Mouse (Mus musculus): Measurements from ENCODE around the gene I830077J02Rik. TPM values are rescaled to one million over a fixed set of nuclear protein-coding genes. Genes with fewer than 3 reads are reported as not detected.

Gene I830077J02Rik
- polyA plus RNA-seq, 1 experiment = 0.06 TPM

GRCm38 (mm10) chr3:105910519-105911190, 21.8 kb downstream of the I830077J02Rik start:
- Histone ChIP-seq H3K4me3 (ENCODE audit: insufficient read depth, poor library complexity, severe bottlenecking) (no peak overlapping the region), H3K27me3 (ENCODE audit: control insufficient read depth, insufficient read depth, insufficient read length) (peaks cover 7% of the 10 kb centered on the region), H3K79me3 (ENCODE audit: low read depth) (no peaks in the 10 kb centered on the region), H3K36me3 (ENCODE audit: control insufficient read depth, insufficient read depth) (no peaks in the 10 kb centered on the region), H3K79me2 (ENCODE audit: control insufficient read depth, insufficient read depth) (no peaks in the 10 kb centered on the region), H3ac (ENCODE audit: control insufficient read depth, insufficient read length, low read depth) (no peak overlapping the region)
- no peak for TF ChIP-seq MAX (IDR thresholded peaks at IDR 0.05)
- TF ChIP-seq MYOD1 (IDR thresholded peaks at IDR 0.05; ENCODE audit: control insufficient read depth, insufficient read length, low read depth) = no peak
- TF ChIP-seq CTCF (IDR thresholded peaks at IDR 0.05; ENCODE audit: control insufficient read depth, insufficient read depth, insufficient read length) = no peak
- TF ChIP-seq CEBPB (IDR thresholded peaks at IDR 0.05; ENCODE audit: low read depth) = no peak
- TF ChIP-seq MYOG (IDR thresholded peaks at IDR 0.05; ENCODE audit: control insufficient read depth, extremely low read depth, insufficient read length) = no peak
- no peak for TF ChIP-seq USF1 (IDR thresholded peaks at IDR 0.05; ENCODE audit: low read depth)

- peaks cover 13% of the 10 kb centered on the region for H3K27me3 ChIP-seq (ENCODE audit: control insufficient read depth, insufficient read depth, insufficient read length)
- no peaks in the 10 kb centered on the region for H3K79me2 ChIP-seq (ENCODE audit: control insufficient read depth, insufficient read depth)
- TF ChIP-seq CTCF (IDR thresholded peaks at IDR 0.05; ENCODE audit: control insufficient read depth, insufficient read depth, insufficient read length) (no peak), USF1 (IDR thresholded peaks at IDR 0.05; ENCODE audit: low read depth) (no peak), MYOD1 (IDR thresholded peaks at IDR 0.05; ENCODE audit: control insufficient read depth, insufficient read length, low read depth) (no peak), CEBPB (IDR thresholded peaks at IDR 0.05; ENCODE audit: low read depth) (no peak), MYOG (IDR thresholded peaks at IDR 0.05; ENCODE audit: control insufficient read depth, extremely low read depth, insufficient read length) (no peak), FOSL1 (IDR thresholded peaks at IDR 0.05; ENCODE audit: insufficient read depth, low read length, poor library complexity, severe bottlenecking) (no peak), MAX (IDR thresholded peaks at IDR 0.05) (no peak)
- H3K36me3 ChIP-seq (ENCODE audit: control insufficient read depth, insufficient read depth) = no peaks in the 10 kb centered on the region
- no peaks in the 10 kb centered on the region for H3K79me3 ChIP-seq (ENCODE audit: low read depth)
- H3ac ChIP-seq (ENCODE audit: control insufficient read depth, insufficient read length, low read depth) = no peak overlapping the region
- no peak overlapping the region for H3K4me3 ChIP-seq (ENCODE audit: insufficient read depth, poor library complexity, severe bottlenecking)
These were observed 23.5 kb downstream of the I830077J02Rik start for GRCm38 (mm10) chr3:105908976-105909375.

GRCm38 (mm10) chr3:105907956-105908655, 24.4 kb downstream of the I830077J02Rik start:
- no peak overlapping the region for H3ac ChIP-seq (ENCODE audit: control insufficient read depth, insufficient read length, low read depth)
- no peaks in the 10 kb centered on the region for H3K79me2 ChIP-seq (ENCODE audit: control insufficient read depth, insufficient read depth)
- no peaks in the 10 kb centered on the region for H3K36me3 ChIP-seq (ENCODE audit: control insufficient read depth, insufficient read depth)
- peaks cover 13% of the 10 kb centered on the region for H3K27me3 ChIP-seq (ENCODE audit: control insufficient read depth, insufficient read depth, insufficient read length)
- TF ChIP-seq CTCF (IDR thresholded peaks at IDR 0.05; ENCODE audit: control insufficient read depth, insufficient read depth, insufficient read length) = no peak
- no peak for TF ChIP-seq USF1 (IDR thresholded peaks at IDR 0.05; ENCODE audit: low read depth)
- TF ChIP-seq FOSL1 (IDR thresholded peaks at IDR 0.05; ENCODE audit: insufficient read depth, low read length, poor library complexity, severe bottlenecking) = no peak
- no peak for TF ChIP-seq MYOG (IDR thresholded peaks at IDR 0.05; ENCODE audit: control insufficient read depth, extremely low read depth, insufficient read length)
- no peak for TF ChIP-seq CEBPB (IDR thresholded peaks at IDR 0.05; ENCODE audit: low read depth)
- TF ChIP-seq MAX (IDR thresholded peaks at IDR 0.05) = no peak
- no peak for TF ChIP-seq MYOD1 (IDR thresholded peaks at IDR 0.05; ENCODE audit: control insufficient read depth, insufficient read length, low read depth)
- H3K4me3 ChIP-seq (ENCODE audit: insufficient read depth, poor library complexity, severe bottlenecking) = no peak overlapping the region
- H3K79me3 ChIP-seq (ENCODE audit: low read depth) = no peaks in the 10 kb centered on the region

GRCm38 (mm10) chr3:105904721-105905120, 27.7 kb downstream of the I830077J02Rik start:
- TF ChIP-seq FOSL1 (IDR thresholded peaks at IDR 0.05; ENCODE audit: insufficient read depth, low read length, poor library complexity, severe bottlenecking) (no peak), MYOG (IDR thresholded peaks at IDR 0.05; ENCODE audit: control insufficient read depth, extremely low read depth, insufficient read length) (no peak), USF1 (IDR thresholded peaks at IDR 0.05; ENCODE audit: low read depth) (no peak), CTCF (IDR thresholded peaks at IDR 0.05; ENCODE audit: control insufficient read depth, insufficient read depth, insufficient read length) (no peak), MAX (IDR thresholded peaks at IDR 0.05) (no peak), MYOD1 (IDR thresholded peaks at IDR 0.05; ENCODE audit: control insufficient read depth, insufficient read length, low read depth) (no peak), CEBPB (IDR thresholded peaks at IDR 0.05; ENCODE audit: low read depth) (no peak)
- H3K79me2 ChIP-seq (ENCODE audit: control insufficient read depth, insufficient read depth) = no peaks in the 10 kb centered on the region
- H3K27me3 ChIP-seq (ENCODE audit: control insufficient read depth, insufficient read depth, insufficient read length) = peaks cover 6% of the 10 kb centered on the region
- no peaks in the 10 kb centered on the region for H3K36me3 ChIP-seq (ENCODE audit: control insufficient read depth, insufficient read depth)
- no peaks in the 10 kb centered on the region for H3K79me3 ChIP-seq (ENCODE audit: low read depth)
- H3K4me3 ChIP-seq (ENCODE audit: insufficient read depth, poor library complexity, severe bottlenecking) = no peak overlapping the region
- no peak overlapping the region for H3ac ChIP-seq (ENCODE audit: control insufficient read depth, insufficient read length, low read depth)

- Histone ChIP-seq H3K4me3 (ENCODE audit: insufficient read depth, poor library complexity, severe bottlenecking) (no peak overlapping the region), H3K79me2 (ENCODE audit: control insufficient read depth, insufficient read depth) (no peaks in the 10 kb centered on the region), H3K36me3 (ENCODE audit: control insufficient read depth, insufficient read depth) (no peaks in the 10 kb centered on the region), H3K27me3 (ENCODE audit: control insufficient read depth, insufficient read depth, insufficient read length) (peaks cover 6% of the 10 kb centered on the region), H3K79me3 (ENCODE audit: low read depth) (no peaks in the 10 kb centered on the region), H3ac (ENCODE audit: control insufficient read depth, insufficient read length, low read depth) (no peak overlapping the region)
- TF ChIP-seq CTCF (IDR thresholded peaks at IDR 0.05; ENCODE audit: control insufficient read depth, insufficient read depth, insufficient read length) (no peak), MAX (IDR thresholded peaks at IDR 0.05) (no peak), MYOG (IDR thresholded peaks at IDR 0.05; ENCODE audit: control insufficient read depth, extremely low read depth, insufficient read length) (no peak), FOSL1 (IDR thresholded peaks at IDR 0.05; ENCODE audit: insufficient read depth, low read length, poor library complexity, severe bottlenecking) (no peak), CEBPB (IDR thresholded peaks at IDR 0.05; ENCODE audit: low read depth) (no peak), USF1 (IDR thresholded peaks at IDR 0.05; ENCODE audit: low read depth) (no peak), MYOD1 (IDR thresholded peaks at IDR 0.05; ENCODE audit: control insufficient read depth, insufficient read length, low read depth) (no peak)
These were observed 28.3 kb downstream of the I830077J02Rik start for GRCm38 (mm10) chr3:105904213-105904612.
